Mouse (Mus musculus) heart, postnatal 36 days (tissue): ENCODE measurements around the gene Pdk1. TPM values are rescaled to one million over a fixed set of nuclear protein-coding genes. Genes with fewer than 3 reads are reported as not detected.
"Not testable (repeated sequence)": the region's sequence is repeated elsewhere in the genome, so short reads cannot be mapped to it uniquely, and the experiment has no call there.

ENCODE experiments used
- DNase-seq, 2 experiments: peaks; one replicate each; pipeline ENCODE4 v3.0.0; 2021 to 2022
- intact Hi-C: fragments of 180-260 bp; cut with DNase I; formaldehyde crosslinking; loops from one replicate; pipeline ENCODE4 v1.15.1; 2025
- total RNA-seq, 2 experiments: library from RNA; stranded (reverse); gene quantifications; 2 replicates each; pipeline ENCODE4 v1.2.3; 2021

Gene Pdk1
- total RNA-seq, 2 experiments from 2014 or later, result 138 to 171 TPM

GRCm38 (mm10) chr2:71873474-71874322, 674 bp downstream of the Pdk1 start:
- peak; percentile 20 to 54 for DNase-seq
- intact Hi-C loops, result no loop called here

- intact Hi-C loops, result no loop called here
Measured at GRCm38 (mm10) chr2:71874422-71874821, 1.4 kb downstream of the Pdk1 start.

GRCm38 (mm10) chr2:71874836-71875235, 1.8 kb downstream of the Pdk1 start:
- no peak for DNase-seq
- intact Hi-C loops, result no loop called here

More at GRCm38 (mm10) chr2:71874422-71874821, 1.4 kb downstream of the Pdk1 start:
- no peak for DNase-seq

GRCm38 (mm10) chr2:71877865-71878264, 4.8 kb downstream of the Pdk1 start:
- no peak for DNase-seq
- intact Hi-C loops, result no loop called here

GRCm38 (mm10) chr2:71878441-71878840, 5.4 kb downstream of the Pdk1 start:
- DNase-seq, result no peak
- intact Hi-C loops, result no loop called here

- intact Hi-C loops, result no loop called here
- DNase-seq, result no peak
Measured at GRCm38 (mm10) chr2:71878943-71879342, 5.9 kb downstream of the Pdk1 start.

GRCm38 (mm10) chr2:71882914-71883651, 10.1 kb downstream of the Pdk1 start:
- DNase-seq, result no peak
- intact Hi-C loops, result no loop called here

GRCm38 (mm10) chr2:71887269-71887668, 14.2 kb downstream of the Pdk1 start:
- no peak for DNase-seq
- intact Hi-C loops, result no loop called here

- no peak for DNase-seq
- intact Hi-C loops, result no loop called here
Measured at GRCm38 (mm10) chr2:71888437-71888836, 15.4 kb downstream of the Pdk1 start.

GRCm38 (mm10) chr2:71891536-71891935, 18.5 kb downstream of the Pdk1 start:
- DNase-seq, result no peak
- intact Hi-C loops, result no loop called here

GRCm38 (mm10) chr2:71892741-71893349, 19.8 kb downstream of the Pdk1 start:
- intact Hi-C loops, result no loop called here
- DNase-seq, result no peak

- no peak for DNase-seq
- intact Hi-C loops, result no loop called here
Measured at GRCm38 (mm10) chr2:71895596-71896286, 22.7 kb downstream of the Pdk1 start.

GRCm38 (mm10) chr2:71897420-71897819, 24.4 kb downstream of the Pdk1 start:
- intact Hi-C loops, result no loop called here
- no peak for DNase-seq

- intact Hi-C loops, result loop anchor here (2.0 kb wide), 1 partner anchor 136 kb away; no protein-coding TSS in a partner anchor
Measured at GRCm38 (mm10) chr2:71898335-71898856, 25.4 kb downstream of the Pdk1 start.

GRCm38 (mm10) chr2:71899886-71900285, 26.9 kb downstream of the Pdk1 start:
- DNase-seq, result peak in 1 of 2 experiments; percentile 27
- intact Hi-C loops, result loop anchor here (1.0 to 2.0 kb wide), 2 partner anchors 55 to 135 kb away; no protein-coding TSS in a partner anchor

More at GRCm38 (mm10) chr2:71898335-71898856, 25.4 kb downstream of the Pdk1 start:
- peak; percentile 33 to 34 for DNase-seq

GRCm38 (mm10) chr2:71905154-71905553, 32.1 kb downstream of the Pdk1 start:
- intact Hi-C loops, result no loop called here
- DNase-seq, result no peak

- DNase-seq, intact Hi-C loops: not testable (repeated sequence)
Measured at GRCm38 (mm10) chr2:71906356-71906755, 33.3 kb downstream of the Pdk1 start.

GRCm38 (mm10) chr2:71913911-71914310, 40.9 kb downstream of the Pdk1 start:
- no peak for DNase-seq
- intact Hi-C loops, result no loop called here

GRCm38 (mm10) chr2:71919227-71919647, 46.2 kb downstream of the Pdk1 start:
- DNase-seq, result no peak
- intact Hi-C loops, result no loop called here

GRCm38 (mm10) chr2:71924931-71925330, 51.9 kb downstream of the Pdk1 start:
- intact Hi-C loops, DNase-seq: not testable (repeated sequence)
